Mouse (Mus musculus): ENCODE data around the gene Gzmm. TPM values are rescaled to one million over a fixed set of nuclear protein-coding genes. Genes with fewer than 3 reads are reported as not detected.

The Gzmm gene
- polyA plus RNA-seq, 1 experiment from 2014 or later, result 1.4 TPM

DNA sequence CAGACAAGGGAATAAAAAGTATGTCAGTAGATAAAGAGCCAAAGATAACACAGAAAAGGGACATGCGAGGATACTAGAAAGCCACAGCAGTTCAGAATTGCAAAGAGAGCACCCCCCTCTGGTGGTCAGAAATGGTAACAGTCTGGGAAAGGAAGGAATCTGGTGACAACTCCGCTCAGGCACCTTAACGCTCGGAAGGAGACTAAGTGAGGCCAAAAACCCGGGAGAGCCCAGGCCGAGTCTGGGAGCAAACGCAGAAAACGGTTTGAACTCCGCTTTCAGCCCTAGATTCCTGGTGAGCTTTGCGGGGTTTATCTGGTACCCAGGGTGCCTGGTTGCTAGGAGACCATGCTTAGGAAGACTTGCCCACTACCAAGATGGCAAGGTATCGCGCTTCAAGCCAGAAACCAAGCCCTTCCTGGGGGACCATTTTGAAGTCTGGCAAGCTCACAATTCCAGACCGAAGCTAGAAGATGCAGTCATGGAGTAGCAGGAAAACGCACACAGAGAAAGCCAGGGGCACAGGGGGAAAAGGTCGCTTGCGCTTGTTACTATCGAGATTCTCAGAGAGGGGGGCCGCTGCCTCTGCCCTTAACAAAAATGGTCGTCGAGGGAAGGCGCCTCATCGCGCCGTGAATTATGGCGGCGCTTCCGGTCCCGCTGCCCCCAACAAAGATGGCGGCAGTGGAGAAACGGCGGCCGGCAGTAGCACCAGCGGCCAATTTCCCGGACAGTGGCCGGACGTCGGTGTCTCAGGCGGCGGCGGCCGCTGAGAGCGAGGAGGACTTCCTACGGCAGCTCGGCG lies 19.8 kb upstream of the Gzmm start, which contains the start of gene Tpgs1:
Gene Tpgs1, plus strand, starts transcription at position 599 of the 805 bp plus-strand sequence.
- H3K27me3 ChIP-seq, result no peaks in the 10 kb centered on the region
- peak; percentile 86 for ATAC-seq

DNA sequence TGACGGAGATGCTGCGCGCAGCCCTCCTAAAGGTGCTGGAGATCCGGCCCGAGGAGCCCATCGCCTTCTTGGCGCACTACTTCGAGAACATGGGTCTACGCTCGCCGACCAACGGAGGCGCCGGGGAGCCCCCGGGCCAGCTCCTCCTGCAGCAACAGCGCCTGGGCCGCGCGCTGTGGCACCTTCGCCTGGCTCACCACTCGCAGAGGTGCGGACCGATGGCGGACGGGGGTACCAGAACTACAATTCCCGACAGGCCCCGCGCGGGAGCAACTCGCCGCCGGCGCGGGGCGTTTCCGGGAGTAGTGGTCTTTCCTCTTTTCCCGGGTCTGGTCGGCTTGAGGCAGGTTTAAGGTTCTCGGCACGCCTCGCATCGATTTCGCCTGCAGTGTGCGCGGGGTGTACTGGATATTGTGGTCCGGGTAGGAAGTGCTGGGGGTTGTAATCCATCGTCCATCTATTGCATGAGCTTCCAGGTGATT lies 19.2 kb upstream of the Gzmm start:
- WGBS, result 0% methylated on average over 46 of the region's 47 CpGs
- peak; percentile 72 for ATAC-seq

More for the DNA sequence above, 19.8 kb upstream of the Gzmm start, which contains the start of gene Tpgs1:
- H3K36me3 ChIP-seq (ENCODE audit: poor library complexity, severe bottlenecking), result peaks cover 18% of the 10 kb centered on the region
- no peaks in the 10 kb centered on the region for H3K9me3 ChIP-seq (replicated peaks)
- H3K27ac ChIP-seq, result peak within 1 kb of the TSS; percentile 94
- peaks cover 23% of the 10 kb centered on the region for H3K4me1 ChIP-seq
- under 1% methylated on average over 45 of the region's 45 CpGs for WGBS
- H3K9ac ChIP-seq, result peak within 1 kb of the TSS; percentile 93
- H3K4me3 ChIP-seq, result peak within 1 kb of the TSS; percentile 90
- H3K4me2 ChIP-seq, result peak within 1 kb of the TSS; percentile 97

DNA sequence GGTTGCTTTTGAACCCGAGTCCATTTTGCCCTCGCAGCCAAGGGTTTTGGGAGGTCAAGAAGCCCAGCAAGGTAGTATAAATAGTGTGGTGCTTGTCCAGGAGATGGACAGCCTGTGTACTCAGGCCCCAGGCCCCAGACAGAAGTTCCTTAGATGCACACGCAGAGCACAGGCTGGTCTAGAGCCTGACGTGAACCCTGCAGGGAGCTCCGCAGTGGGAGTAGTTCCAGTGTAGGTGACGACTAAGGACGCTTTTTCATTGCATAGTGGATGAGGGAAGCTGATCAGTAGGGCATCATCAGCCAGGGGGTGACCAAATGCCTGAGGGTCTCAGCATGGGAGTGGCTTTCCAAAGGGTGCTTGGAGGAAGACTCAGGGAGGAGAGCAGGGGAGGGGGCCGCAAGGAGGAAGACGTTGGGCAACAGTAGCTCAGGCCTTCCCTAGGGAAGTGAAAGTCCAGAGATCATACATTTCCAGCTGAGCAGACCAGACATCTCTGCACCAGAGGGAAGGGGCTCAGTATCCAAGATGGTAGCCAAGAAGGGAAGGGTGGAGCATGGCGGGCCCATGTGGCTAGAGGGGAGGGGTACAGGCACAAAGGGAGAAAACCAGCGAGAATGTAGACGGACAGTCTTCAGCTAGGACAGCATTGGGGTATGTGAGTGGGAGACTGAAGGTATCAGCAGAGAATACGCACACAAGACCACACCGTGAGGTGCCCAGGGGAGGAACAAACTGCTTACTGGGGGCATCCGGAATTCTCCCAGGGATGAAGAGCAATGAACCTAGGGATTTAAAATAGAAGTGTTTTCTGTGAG lies 18.5 kb upstream of the Gzmm start:
- Histone ChIP-seq H3K36me3 (ENCODE audit: poor library complexity, severe bottlenecking) (peaks cover 20% of the 10 kb centered on the region), H3K27me3 (no peaks in the 10 kb centered on the region), H3K9ac (peak overlapping the region; percentile 93), H3K4me2 (peak overlapping the region; percentile 97), H3K4me1 (peaks cover 23% of the 10 kb centered on the region), H3K27ac (peak overlapping the region; percentile 94), H3K4me3 (peak overlapping the region; percentile 90), H3K9me3 (replicated peaks) (no peaks in the 10 kb centered on the region)
- peak; percentile 22 for ATAC-seq
- 34% methylated on average over 15 of the region's 15 CpGs for WGBS

More for the DNA sequence above, 19.2 kb upstream of the Gzmm start:
- Histone ChIP-seq H3K9ac (peak overlapping the region; percentile 93), H3K36me3 (ENCODE audit: poor library complexity, severe bottlenecking) (peaks cover 18% of the 10 kb centered on the region), H3K4me1 (peaks cover 23% of the 10 kb centered on the region), H3K4me3 (peak overlapping the region; percentile 90), H3K9me3 (replicated peaks) (no peaks in the 10 kb centered on the region), H3K4me2 (peak overlapping the region; percentile 97), H3K27ac (peak overlapping the region; percentile 94), H3K27me3 (no peaks in the 10 kb centered on the region)

DNA sequence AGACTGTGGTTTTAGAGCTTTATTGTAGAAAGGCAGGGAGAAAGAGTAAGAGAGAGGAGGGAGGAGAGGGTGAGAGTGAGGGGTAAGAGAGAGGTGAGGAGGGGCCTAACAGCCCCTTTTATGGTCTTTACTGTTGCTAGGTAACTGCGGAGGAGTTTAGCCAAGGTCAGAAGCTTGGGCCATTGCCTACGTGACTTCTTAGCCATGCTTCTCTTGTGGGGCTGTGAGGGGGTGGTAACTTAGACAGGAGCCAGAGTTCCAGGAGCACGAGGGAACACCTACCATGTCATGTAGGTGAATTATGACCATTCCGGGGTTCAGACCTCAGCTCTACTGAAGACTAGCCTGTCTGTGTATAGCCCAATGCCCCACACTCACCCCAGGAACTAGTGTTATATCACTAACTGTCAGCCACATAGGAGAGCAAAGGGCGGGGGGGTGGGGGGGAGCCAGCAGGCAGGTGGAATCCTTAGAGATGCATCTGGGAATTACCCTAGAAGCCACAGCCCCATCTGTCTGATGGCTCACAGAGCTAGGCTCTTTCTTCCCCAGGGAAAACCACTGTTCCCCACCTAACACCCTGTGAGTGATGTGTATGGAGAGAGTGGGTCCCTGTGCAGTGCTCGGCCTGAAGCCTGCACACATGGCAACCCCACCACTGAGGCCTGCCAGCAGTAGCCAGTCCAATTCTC lies 17.3 kb upstream of the Gzmm start:
- Histone ChIP-seq H3K36me3 (ENCODE audit: poor library complexity, severe bottlenecking) (peaks cover 32% of the 10 kb centered on the region), H3K4me1 (peaks cover 23% of the 10 kb centered on the region), H3K9me3 (replicated peaks) (no peaks in the 10 kb centered on the region), H3K9ac (peak overlapping the region; percentile 27; the same call in 1 of the 2 replicates), H3K27ac (no peak overlapping the region), H3K27me3 (no peaks in the 10 kb centered on the region), H3K4me3 (no peak overlapping the region), H3K4me2 (0 out of 2 replicates have a peak overlapping the region, but pooled peaks have one; percentile 97)
- 81% methylated on average over 6 of the region's 6 CpGs for WGBS
- ATAC-seq, result no peak

DNA sequence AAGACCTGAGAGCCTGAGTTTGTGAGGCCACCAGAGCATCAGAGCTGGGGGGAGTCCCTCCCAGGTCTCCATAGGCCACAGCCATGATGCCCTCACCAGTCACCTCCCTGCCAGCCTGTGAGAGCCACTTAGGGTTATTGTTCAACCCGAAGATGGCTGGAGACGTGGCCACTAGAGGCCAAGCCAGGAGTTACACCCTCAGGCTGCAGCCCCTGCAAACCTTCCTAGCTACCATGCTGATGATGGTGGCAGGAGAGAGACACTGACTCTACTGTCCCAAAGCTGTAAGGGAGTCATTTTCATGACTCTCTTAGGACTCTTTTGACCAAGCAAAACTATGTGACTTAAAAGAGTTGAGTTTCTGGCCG lies 16.7 kb upstream of the Gzmm start:
- H3K4me2 ChIP-seq, result no peak overlapping the region
- no peak overlapping the region for H3K4me3 ChIP-seq
- WGBS, result 64% methylated on average over 3 of the region's 3 CpGs
- H3K27me3 ChIP-seq, result no peaks in the 10 kb centered on the region
- H3K9ac ChIP-seq, result peak overlapping the region; percentile 27; the same call in 1 of the 2 replicates
- H3K4me1 ChIP-seq, result peaks cover 23% of the 10 kb centered on the region
- ATAC-seq, result no peak
- no peaks in the 10 kb centered on the region for H3K9me3 ChIP-seq (replicated peaks)
- no peak overlapping the region for H3K27ac ChIP-seq
- H3K36me3 ChIP-seq (ENCODE audit: poor library complexity, severe bottlenecking), result peaks cover 35% of the 10 kb centered on the region

DNA sequence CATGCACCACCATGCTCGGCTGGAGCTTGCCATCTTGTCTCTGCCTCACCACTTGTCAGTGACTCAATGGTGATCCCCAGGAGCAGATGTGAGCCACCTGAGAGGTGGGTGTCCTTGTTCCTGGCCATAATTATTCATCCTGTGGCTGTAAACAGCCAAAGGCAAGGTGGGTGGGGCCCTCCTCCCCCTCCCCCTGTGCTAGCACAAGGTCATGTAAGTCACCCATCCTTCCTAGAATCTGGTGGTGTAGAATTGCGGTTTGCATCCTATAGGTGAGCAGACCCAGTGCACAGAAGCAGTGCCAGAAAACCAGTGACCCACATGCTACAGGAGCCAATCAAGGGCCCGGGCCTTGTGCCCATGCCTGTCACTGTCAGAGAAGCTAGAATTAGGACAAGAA lies 15.8 kb upstream of the Gzmm start:
- no peak overlapping the region for H3K27ac ChIP-seq
- peaks cover 22% of the 10 kb centered on the region for H3K4me1 ChIP-seq
- ATAC-seq, result no peak
- no peak overlapping the region for H3K9ac ChIP-seq
- no peak overlapping the region for H3K4me2 ChIP-seq
- H3K27me3 ChIP-seq, result no peaks in the 10 kb centered on the region
- no peak overlapping the region for H3K4me3 ChIP-seq
- H3K36me3 ChIP-seq (ENCODE audit: poor library complexity, severe bottlenecking), result peaks cover 35% of the 10 kb centered on the region
- WGBS, result 90% methylated on average over 3 of the region's 3 CpGs
- no peaks in the 10 kb centered on the region for H3K9me3 ChIP-seq (replicated peaks)

DNA sequence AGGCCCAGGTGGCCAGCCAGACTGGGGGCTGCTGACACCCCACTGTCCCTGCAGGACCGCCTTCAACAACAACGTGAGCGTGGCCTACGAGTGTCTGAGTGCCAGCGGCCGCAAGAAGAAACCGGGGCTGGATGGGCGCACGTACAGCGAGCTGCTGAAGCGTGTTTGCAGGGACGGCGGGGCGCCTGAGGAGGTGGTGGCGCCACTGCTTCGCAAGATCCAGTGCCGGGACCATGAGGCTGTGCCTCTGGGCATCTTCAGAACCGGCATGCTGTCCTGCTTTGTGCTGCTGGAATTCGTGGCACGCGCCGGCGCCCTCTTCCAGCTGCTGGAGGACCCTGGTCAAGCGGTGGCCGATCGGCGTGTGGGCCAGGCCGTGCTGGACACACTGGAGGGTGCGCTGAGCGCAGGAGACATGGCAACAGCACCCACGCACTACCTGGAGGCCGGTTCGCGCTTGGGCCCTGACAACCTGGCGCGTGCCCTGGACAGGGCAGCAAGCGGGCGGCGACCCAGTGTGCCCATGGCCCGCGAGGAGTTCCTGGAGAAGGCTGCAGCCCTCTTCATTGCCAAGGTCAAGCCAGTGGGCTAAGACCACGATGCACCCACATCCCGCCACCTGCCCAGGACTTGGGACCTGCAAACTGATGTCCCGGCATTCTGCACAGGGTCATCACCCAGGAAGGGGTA lies 13.3 kb upstream of the Gzmm start:
- WGBS, result 64% methylated on average over 44 of the region's 44 CpGs
- Histone ChIP-seq H3K4me2 (no peak overlapping the region), H3K9ac (no peak overlapping the region), H3K4me3 (no peak overlapping the region), H3K27me3 (no peaks in the 10 kb centered on the region), H3K4me1 (peaks cover 10% of the 10 kb centered on the region), H3K27ac (no peak overlapping the region), H3K9me3 (replicated peaks) (no peaks in the 10 kb centered on the region), H3K36me3 (ENCODE audit: poor library complexity, severe bottlenecking) (peaks cover 35% of the 10 kb centered on the region)
- no peak for ATAC-seq

DNA sequence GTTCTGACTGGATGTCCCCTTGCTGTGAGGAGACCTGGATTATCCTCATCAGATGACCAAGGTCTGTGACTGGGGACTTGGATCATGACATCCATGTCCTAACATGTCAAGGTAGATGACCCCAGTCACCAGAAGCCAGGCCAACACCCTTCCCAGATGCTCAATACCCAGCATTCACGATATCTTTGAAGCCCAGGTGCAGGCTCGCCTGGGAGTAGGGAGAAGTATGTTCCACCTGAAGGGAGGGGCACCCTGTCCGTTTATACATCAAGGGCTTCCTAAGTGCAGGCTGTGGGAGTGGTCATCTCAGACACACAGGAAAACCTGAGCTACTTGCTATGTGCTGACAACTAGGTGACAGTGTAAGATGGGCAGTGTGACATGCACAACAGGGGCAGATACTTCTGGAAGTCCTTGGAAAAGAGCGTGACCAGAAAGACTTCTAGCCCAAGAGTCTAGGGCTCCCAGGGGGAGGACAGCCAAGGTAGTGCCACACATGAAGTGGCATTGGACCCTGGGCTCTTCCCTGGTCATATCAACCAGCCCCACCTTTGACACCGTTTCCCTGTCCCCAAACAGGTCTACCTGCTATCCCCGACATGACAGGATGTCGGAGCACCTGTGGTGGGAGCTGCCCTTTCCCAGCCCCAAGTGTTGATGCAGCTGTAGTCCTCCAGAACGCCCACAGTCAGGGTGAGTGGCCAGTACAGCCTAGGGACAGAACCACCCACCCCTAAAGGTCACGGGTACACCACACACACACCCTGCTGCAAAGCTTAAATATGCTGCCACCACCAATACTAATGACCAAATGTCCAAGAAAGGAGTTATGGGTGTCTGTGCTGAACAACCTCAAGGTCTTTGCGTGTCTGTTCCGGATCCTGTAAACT lies 8.0 kb upstream of the Gzmm start:
- Histone ChIP-seq H3K4me1 (peaks cover 26% of the 10 kb centered on the region), H3K36me3 (ENCODE audit: poor library complexity, severe bottlenecking) (peaks cover 27% of the 10 kb centered on the region), H3K9me3 (replicated peaks) (no peaks in the 10 kb centered on the region), H3K4me2 (peak overlapping the region; percentile 93), H3K27me3 (no peaks in the 10 kb centered on the region), H3K4me3 (peak overlapping the region; percentile 92), H3K9ac (peak overlapping the region; percentile 88), H3K27ac (peak overlapping the region; percentile 86)
- peak; percentile 31 for ATAC-seq
- WGBS, result 45% methylated on average over 11 of the region's 11 CpGs

DNA sequence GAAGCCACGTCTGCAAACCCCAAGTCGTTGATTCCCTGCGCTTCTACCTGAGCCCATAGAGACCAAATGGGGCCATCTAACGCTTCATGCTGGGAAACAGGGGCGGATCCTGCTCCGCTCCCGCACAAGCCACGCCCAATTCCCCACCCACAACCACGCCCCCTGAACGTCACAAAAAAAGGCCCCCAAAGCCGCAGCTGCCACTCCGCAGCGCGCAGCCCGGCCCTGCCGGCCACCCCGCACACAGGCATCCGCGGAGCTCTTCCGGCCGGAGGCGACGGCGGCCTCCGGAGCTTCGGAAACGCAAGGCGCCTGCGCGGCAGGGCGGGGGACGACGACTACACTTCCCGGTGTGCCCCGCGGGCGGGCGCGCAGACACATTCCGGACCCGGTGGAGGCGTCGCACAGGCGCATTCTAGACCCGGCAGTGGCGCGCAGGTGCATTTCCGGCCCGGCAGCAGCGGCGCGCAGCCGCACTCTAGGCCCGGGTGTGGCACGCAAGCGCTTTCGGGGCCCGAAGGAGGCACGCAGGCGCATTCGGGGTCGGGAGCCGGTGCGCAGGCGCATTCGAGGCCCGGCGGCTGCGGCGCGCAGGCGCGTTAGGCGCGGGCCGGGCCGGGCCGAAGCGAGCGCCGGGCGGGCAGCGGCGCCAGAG lies 7.1 kb upstream of the Gzmm start, which contains the start of gene Cdc34:
Gene Cdc34, plus strand, starts transcription at position 605 of the 655 bp plus-strand sequence.
- peak; percentile 96 for ATAC-seq
- H3K27ac ChIP-seq, result peak within 1 kb of the TSS; percentile 86
- no peaks in the 10 kb centered on the region for H3K27me3 ChIP-seq
- H3K36me3 ChIP-seq (ENCODE audit: poor library complexity, severe bottlenecking), result peaks cover 28% of the 10 kb centered on the region
- H3K9ac ChIP-seq, result peak within 1 kb of the TSS; percentile 88
- H3K4me3 ChIP-seq, result peak within 1 kb of the TSS; percentile 92
- peak within 1 kb of the TSS; percentile 93 for H3K4me2 ChIP-seq
- no peaks in the 10 kb centered on the region for H3K9me3 ChIP-seq (replicated peaks)
- peaks cover 26% of the 10 kb centered on the region for H3K4me1 ChIP-seq
- WGBS, result under 1% methylated on average over 50 of the region's 84 CpGs

DNA sequence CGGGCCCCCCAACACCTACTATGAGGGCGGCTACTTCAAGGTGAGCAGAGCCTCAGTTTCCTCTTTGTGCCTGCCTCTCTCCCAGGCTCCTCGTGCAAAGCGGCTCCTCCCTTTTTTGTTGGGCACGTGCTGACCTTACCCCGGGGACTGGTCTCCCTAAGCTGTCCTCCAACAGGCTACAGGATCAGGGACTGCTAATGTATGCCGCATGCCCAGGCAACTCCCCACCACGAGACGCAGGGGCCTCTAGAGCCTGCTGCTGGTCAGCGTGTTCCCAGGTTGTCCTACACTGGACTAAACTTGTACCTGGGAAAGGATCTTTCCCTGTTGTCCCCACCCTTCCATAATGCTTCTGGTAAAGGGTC lies 6.3 kb upstream of the Gzmm start:
- 0% methylated on average over 10 of the region's 10 CpGs for WGBS
- H3K9ac ChIP-seq, result peak overlapping the region; percentile 88
- peak; percentile 2; the same call in 1 of the 2 replicates for ATAC-seq

More for the DNA sequence above, 6.3 kb upstream of the Gzmm start:
- peak overlapping the region; percentile 93 for H3K4me2 ChIP-seq
- peaks cover 26% of the 10 kb centered on the region for H3K4me1 ChIP-seq
- peaks cover 35% of the 10 kb centered on the region for H3K36me3 ChIP-seq (ENCODE audit: poor library complexity, severe bottlenecking)
- H3K4me3 ChIP-seq, result peak overlapping the region; percentile 92
- peak overlapping the region; percentile 86 for H3K27ac ChIP-seq
- no peaks in the 10 kb centered on the region for H3K27me3 ChIP-seq
- no peaks in the 10 kb centered on the region for H3K9me3 ChIP-seq (replicated peaks)

Measured in forebrain, embryonic 13.5 days (tissue).